Mouse (Mus musculus): Measurements from ENCODE around the gene Aebp1.
A peak's percentile ranks its signal among the peaks of the same experiment; 100 is the strongest.

Gene Aebp1

DNA sequence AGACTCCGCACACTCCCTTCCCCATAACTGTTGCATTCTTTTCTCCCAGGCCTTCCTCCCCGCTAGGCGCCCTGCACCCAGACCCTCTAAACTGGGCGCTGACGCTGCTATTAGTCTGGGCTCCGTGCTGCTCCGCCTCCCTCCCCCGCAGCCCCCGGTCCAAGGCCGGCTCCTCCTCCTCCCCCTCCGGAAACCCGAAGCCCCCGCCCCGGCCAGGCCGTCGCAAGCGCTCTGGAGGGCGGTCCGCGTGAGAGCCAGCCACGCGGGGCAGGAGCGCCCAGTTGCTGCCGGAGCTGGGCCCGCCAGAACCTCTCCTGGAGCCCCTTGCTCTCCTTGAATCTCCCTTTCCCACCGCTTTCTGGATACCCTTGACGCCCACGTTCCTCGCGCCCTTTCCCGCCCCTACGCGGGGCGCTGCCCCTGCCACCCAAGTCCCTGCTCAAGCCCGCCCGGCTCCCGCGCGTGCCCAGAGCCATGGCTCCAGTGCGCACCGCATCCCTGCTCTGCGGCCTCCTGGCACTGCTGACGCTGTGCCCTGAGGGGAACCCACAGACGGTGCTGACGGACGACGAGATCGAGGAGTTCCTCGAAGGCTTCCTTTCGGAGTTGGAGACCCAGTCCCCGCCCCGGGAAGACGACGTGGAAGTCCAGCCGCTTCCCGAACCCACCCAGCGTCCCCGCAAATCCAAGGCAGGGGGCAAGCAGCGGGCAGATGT, at the start of gene Aebp1:
TSS of gene Aebp1 (plus strand) at position 270 of the 716 bp plus-strand sequence.
- DNase-seq (ENCODE audit: low spot score) = no peak

DNA sequence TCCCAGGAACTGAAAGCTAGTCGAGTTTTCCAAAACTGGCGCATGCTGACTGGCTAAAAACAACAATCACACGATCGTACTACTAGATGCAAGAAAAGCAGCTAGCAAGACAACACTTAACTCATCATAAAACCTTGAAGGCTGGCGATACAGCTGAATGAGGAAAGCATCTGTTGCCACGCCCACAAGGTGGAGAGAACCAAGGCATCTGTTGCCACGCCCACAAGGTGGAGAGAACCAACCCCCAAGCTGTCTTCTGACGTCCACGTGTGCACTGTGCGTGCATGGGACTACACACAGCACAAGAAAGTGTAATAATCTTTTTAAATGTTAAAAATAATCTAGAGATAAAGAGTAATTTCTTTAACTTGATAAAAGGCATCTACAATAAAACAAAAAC, 48.4 kb upstream of the Aebp1 start:
- no peak for DNase-seq (ENCODE audit: low spot score)

DNA sequence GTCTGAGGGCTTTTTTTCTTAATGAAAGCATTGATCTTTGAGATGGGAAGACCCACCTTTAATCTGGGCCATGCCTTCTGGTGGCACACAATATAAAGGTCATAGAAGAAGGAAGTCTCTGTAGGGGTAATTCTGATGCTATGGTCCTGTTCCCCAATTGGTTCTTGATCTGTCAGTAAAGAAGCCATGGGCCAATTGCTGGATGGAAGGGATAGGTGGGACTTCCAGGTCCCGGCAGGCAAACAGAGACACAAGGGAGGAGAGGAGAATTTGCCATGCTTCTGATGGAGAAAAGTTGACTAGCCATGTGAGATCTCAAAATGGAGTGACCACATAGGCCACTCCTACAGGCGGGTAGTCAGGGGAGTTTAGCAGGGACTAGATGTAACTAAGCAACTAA, 42.5 kb upstream of the Aebp1 start:
- DNase-seq (ENCODE audit: low spot score) = no peak

DNA sequence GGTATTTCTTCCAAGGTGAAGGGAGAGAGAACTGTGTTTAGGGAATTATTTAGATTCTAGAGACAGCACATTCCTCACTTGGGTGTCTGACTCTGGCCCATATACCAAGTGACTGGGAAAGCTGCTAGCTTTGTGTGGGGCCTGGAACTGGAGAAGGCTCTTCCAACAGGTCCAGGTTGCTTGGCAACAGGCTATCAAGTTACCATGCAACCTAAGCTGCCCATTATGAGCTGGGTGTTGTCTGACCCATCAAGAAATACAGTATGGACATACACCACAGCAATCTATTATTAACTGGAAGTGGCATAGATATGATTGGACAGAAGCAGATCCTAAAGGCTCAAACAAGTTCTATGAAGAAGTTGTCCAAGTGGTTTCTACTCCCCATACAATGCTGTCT, 36.3 kb upstream of the Aebp1 start:
- no peak for DNase-seq (ENCODE audit: low spot score)

DNA sequence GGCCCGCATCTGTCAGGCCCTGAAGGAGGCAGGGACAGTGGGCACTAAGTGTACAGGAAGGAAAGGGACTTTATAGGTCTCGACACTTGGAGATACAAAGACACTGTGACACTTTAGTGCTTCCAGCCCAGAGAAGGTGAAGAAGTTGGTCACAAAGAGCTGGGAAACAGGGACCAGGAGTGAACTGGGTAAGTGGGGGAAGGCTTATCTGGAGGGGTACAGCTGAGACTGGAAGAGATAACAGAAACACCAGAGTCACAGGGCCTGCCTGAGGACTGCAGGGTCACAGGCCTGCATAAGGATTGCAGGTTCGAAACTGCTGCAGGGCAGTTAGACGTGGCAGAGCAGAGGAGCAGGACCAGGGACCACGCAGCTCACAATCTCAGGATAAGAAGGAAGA, 33.8 kb upstream of the Aebp1 start:
- no peak for DNase-seq (ENCODE audit: low spot score)

DNA sequence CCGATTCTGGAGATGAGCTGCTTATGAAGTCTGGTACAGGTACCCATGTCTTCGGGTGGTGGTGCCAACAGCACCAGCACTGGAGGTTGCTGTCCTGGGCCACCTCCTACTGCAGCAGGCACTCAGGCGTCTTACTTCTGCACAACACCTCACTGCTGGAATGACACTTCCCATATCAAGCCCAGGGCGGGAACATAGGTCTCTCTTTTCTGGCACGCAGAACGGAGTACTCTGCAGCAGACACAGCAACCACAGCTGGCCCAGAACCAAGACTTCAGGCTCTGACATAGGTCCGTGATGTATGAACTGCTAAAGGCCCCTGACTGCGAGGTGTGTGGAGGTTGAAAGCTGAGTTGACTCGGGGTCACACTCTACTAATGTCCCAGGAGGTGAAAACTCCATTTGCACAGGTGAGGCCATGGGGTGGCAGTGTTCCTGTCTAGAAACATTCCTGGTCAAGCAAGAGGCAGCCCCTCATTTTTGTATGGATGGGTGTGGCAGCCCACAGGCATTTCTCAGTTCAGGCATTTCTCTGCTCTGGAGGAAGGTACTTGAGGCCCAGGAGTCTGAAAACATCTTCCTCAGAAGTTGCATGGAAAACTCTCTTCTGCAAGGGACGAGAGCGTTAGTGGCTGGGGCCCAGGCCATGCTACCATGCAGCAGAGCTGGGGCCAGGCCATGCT, 33.1 kb upstream of the Aebp1 start:
- DNase-seq (ENCODE audit: low spot score) = no peak

DNA sequence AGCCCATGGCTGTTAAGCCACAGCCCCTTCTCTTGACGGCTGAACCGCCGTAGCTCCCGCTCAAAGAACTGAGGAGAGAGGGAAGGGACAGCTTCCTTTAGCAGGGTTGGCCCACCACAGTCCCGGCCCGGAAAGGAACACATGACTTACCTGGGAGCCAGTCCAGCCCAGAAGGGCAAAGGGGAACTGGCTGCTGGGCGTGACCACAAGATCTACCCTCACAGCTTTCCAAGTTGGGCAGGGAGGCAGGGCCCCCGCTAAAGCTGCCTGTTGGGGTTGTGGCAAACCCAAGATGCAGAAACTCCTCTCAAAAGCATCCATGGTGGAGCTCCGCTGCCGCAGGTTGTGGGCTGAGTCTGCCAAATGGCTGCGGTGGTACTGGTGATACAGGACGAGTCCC, 32.4 kb upstream of the Aebp1 start:
- no peak for DNase-seq (ENCODE audit: low spot score)

DNA sequence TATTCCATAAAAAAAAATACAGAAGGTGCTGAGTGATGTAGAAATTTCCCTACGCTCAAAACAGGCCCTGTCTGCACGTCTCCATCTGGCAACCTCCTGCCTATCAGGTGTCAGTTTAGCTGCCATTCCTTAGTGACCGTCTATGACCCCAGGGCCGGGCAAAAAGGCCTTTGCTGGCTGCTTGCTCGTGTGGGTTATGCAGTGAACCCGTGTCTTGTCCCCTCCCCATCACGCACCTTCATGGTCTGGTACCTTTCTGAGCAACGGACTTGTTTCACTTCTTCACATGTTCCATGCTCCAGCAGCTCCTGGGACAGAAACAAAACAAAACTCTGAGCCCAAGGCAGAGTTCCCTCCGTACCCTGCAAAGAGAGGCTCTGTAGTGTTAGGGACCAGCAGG, 27.2 kb upstream of the Aebp1 start:
- no peak for DNase-seq (ENCODE audit: low spot score)

DNA sequence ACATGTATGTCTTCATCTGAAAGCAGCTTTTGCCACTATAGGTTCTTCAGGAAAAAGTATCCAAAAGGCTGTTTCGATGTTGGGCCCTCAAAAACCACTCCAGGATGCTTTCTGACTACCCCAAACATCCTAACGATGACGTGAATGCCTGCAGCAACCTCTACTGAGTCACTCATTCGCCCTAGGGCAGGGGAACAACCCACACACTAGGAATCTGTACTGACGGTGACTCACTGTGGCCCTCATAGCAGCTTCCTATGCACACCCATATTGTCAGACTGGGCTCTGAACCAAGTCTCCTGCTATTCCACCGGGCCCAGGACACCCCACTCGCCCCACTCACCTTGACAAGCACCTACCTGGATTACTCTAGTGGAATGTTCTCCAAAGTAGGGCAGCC, 26.7 kb upstream of the Aebp1 start:
- no peak for DNase-seq (ENCODE audit: low spot score)

DNA sequence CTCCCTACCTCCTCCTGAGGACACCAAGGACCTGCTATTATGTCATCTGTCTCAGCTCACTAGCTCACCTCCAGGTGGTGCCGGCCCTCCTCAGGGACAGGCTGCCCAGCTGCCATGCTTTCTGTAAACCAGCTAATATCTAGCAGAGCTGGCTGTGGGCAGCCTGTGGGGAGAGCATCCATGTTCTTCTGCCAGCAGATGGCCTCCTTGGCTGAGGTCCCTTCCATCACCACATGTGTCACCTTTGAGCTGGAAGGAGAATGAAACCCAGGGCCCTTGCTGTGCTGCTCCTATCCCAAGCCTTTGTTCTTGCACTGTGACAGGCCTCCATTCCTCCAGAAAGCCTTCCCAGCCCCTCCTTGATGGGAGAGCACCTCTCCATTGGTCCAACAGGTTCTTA, 25.6 kb upstream of the Aebp1 start:
- DNase-seq (ENCODE audit: low spot score) = no peak

DNA sequence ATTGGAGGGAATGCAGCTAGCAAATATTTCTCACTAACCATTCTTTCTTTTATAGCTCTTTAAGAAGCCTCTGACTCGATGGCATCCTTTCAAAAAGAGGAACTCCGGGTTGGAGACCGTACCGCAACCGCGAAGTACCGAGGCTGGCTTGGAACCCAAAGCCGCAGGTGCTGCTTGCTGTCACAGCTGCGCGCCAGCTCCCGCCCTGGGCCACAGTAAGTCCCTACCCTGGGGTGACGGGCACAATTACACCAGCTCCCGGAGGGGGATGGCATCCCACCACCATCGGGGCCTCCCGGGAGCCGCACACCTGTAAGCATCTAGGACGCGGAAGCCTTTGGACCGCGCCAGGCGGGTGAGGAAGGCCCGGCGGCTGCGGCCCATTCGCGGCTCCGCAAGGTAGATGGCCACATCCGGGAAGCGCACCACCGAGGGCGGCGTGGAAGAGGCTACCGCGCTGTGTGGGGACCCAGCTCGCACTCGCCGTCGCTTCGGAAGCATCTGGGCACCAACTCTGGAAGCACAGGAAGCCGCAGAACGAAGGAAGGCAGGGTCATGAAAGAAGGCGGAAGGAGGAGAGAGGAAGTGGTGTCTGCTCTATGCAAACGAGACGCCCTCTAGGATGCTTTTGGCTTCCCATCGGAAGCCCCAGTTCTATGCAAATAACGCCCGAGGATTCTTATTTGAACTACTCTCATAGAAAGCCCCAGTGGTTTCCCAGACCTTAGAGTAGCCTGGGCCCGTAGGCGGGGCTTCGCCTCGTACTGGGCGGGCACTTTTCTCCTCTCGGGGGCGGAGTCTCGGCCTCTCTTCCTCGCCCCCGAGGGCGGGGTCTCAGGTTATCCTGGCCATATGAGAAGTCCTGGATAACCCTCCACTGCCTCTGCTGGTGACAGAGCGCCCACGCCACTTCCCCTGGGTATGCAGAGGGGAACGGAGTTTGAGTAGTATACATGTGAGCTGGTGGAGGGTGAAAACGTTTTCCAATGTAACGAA, 24.2 kb upstream of the Aebp1 start, which contains the start of gene Polm:
TSS of gene Polm (minus strand) at position 766 of the 996 bp plus-strand sequence.
- DNase-seq (ENCODE audit: low spot score) = peak; percentile 65

DNA sequence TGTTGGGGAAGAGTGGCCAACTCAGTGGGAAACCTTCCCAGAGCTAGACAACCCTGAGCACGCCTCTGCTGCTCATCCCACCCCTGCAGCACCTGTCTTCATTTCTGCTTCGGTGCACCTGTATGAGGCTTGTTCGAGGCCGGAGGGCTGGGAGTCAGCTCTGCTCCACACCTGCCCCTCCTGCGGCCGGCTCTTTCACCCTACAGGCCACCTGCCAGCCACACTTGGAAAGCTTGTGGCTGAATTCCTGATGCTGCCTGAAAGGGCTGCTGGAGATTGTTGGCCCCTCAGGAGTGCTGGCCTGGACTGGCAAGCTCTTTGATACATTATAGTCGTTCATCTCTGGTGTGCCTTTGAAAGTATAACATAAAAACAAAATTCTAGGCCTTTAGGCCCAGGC, 21.4 kb upstream of the Aebp1 start:
- no peak for DNase-seq (ENCODE audit: low spot score)

DNA sequence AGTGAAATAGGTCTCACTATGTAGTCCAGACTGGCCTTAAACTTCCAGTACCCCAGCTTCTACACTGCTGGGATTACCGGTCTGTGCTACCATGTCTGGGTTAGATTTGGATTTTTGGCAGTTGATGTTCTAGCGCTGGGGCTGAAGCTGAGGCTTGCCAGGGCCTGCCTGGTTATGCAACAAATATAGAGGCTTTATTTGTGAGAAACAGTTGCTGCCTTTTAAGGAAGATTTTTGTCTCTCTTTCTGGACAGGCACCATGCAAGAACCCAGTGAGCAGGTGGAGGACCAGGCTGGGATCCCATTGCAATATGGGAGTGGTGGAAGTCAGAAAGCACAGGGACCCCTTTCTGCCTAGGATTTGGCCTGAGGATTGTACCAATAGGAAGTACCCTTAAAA, 20.0 kb upstream of the Aebp1 start:
- DNase-seq (ENCODE audit: low spot score) = no peak

DNA sequence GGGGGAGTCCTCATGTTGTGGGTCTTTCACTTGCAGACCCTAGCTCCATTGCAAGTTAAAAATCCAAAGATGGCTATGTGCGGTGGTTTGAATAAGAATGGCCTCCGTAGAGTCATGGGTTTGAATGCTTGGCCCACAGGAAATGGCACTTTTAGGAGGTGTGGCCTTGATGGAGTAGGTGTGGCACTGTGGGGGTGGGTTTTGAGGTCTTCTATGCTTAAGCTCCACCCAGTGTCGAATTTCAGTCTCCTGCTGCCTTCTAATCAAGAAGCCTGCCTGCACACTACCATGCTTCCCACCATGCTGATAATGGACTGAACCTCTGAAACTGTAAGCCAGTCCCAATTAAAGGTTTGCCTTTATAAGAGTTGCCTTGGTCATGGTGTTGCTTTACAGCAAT, 18.6 kb upstream of the Aebp1 start:
- DNase-seq (ENCODE audit: low spot score) = no peak

DNA sequence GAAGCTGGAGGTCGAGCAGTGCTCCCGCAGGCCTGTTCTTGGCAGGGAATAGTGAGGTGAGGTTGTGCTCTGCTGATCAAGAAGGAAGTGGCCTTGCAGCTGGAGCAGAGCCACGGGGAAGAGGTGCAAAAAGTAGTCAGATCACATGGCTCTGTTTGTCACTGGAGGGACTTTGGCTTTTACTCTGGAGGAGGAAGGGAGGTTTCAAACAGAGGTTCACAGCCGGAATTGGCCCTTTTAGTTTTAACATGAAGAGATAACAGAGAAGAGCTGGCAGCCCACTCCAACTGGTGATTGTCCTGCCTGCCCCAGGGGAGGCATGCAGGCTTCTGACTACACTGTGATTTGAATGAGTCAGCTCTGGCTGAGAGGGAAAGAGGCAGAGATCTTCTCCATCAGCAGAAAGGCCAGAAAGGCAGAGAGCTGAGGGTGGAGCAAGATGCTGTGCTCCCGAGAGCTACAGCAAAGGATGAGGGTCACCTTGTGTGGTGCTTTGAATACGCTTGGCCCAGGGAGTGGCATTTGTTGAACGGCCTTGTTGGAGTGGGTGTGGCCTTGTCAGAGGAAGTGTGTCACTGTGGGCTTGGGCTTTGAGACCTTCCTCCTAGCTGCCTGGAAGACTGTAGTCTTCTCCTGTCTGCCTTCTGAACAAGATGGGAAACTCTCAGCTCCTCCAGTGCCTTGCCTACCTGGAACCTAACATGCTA, 15.0 kb upstream of the Aebp1 start:
- DNase-seq (ENCODE audit: low spot score) = no peak

DNA sequence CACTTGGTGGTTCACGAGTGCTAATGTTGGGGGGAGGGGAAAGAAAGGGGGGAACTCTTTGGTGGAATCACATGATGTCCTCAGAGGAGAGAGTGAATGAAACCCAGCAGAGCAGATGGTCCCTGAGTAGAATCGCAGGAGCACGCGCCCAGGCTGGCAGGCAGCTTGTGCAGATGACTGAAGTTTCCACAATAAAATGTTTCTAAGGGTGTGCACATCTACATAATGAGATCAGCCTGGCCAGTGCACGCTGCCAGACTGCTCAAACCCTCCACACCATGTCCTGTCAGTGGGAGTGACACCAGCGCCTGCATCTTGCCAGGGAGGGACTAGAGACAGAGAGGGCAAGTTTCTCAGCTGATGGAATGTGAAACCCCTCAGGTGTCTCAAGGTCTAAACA, 13.0 kb upstream of the Aebp1 start:
- DNase-seq (ENCODE audit: low spot score) = no peak

DNA sequence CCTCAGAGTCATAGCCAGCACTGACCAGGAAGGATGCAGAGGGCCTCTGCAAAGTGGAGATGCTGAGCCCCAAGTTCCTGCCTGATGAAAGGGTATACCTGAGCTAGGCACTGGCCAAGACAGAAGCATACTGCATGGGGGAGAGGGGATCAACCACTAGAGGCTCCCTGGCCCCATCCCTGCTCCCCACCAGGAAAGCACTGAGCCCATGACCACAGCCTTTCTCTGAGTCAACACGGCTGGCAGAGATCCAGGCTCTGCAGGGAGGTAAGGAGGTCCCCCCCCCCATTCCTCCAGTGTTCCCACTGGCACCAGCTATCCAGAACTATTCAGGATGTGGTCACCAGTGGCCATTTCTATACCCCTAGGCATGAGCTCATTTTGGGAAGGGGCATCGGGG, 12.4 kb upstream of the Aebp1 start:
- DNase-seq (ENCODE audit: low spot score) = no peak

DNA sequence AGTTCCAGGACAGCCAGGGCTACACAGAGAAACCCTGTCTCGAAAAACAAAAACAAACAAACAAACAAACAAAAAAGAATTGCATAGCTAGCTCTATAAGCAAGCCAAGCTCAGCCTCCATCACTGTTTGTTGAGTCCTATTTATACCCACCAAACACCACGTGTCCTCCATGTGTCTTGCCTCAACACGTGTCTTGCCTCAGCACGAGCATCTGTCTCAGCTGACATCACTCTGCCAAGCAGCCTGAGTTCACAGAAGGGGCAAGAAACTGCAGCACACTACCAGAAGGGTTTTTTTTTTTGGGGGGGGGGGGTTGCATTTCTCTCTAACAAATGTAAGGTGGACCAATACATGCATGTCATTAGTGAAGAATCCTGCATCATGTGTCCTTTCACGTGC, 11.3 kb upstream of the Aebp1 start:
- DNase-seq (ENCODE audit: low spot score) = no peak

DNA sequence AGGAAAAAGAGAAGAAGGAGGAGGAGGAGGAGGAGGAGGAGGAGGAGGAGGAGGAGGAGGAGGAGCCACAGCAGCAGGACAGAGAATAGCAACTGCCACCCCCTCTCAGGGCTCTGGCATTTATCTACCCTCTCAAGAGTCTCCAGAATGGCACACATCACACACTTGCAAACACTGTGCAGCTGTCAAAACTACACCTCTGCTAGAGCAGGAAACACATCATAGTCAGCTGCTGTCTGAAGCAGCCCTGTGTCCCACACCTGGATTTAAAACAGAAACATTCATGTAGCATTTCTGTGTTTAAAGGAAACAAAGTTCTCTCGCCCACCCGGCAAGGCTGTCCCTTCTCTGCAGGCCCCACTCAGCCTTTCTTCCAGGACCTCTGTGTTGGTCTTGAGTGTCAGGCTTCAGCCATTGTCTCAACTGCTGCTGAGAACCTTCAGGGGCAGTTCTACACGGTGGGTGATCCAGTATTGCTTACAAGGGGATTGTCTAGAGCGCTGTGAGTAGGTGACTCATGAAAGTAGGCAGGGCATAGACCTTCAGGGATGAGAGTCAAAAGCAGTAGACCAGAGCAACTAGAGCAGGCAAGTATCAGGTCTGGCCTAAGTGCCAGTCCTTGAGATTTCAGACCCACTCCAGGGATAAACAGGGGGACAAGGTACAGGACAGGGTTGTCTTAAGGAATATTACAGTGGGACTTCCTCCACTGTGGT, 10.6 kb upstream of the Aebp1 start:
- no peak for DNase-seq (ENCODE audit: low spot score)

DNA sequence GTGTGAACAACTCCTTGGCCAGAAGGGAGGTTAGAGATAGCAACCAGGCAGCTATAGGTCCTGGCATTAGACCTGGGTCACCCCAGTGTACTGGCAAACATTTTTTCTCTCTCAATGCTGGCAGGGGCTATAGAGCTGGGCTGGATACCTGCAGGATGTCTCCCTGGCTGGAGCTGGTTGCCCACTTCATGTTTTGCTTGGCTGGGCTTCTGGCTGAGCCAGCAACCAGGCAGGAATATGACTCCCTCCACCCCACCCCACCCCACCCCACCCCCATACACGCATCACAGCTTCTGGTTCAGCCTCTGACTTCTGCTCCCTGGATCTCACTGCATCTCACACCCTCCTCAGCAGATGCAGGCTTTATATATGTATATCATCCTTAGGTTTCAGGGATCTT, 9.4 kb upstream of the Aebp1 start:
- no peak for DNase-seq (ENCODE audit: low spot score)

DNA sequence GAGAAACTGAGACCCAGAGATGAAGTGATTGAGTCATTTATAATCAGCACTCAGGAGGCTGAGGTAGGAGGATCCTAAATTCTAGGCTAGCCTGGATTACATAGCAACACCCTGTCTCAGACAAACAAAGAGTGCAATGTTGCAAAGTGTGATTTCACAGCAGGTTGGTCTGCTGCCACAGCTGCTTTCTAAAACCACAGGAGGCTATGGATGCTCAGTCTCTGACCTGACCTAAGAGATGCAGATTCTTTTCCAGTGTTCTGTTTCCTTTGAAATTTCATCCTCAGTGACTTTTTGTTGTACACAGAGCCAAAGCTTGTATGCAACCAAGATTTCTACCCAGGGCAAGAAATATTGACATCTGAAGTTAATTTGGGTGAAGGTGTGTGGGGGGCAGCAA, 6.3 kb upstream of the Aebp1 start:
- DNase-seq (ENCODE audit: low spot score) = no peak
